Mouse (Mus musculus) heart, postnatal 0 days (tissue): ENCODE measurements around the gene Tprgl. TPM values are rescaled to one million over a fixed set of nuclear protein-coding genes. Genes with fewer than 3 reads are reported as not detected.

Experiments
- ATAC-seq: fragments of 200-750 bp; cut with Nextera tagmentation; 2 replicates; pipeline ENCODE4 v1.8.0; 2017; ENCODE audit warnings: low read depth, moderate number of reproducible peaks, moderate library complexity; ENCODE audit not compliant: insufficient read depth
- DNase-seq: peaks from one replicate; pipeline ENCODE4 v3.0.0-alpha.2; 2016; ENCODE audit warnings: low spot score
- H3K27ac ChIP-seq: fragments of 300-500 bp; sonication (generic); 2 replicates; pipeline ENCODE4 v1.5.1; 2014; ENCODE audit warnings: low read depth, mild to moderate bottlenecking
- H3K27me3 ChIP-seq: fragments of 300-500 bp; sonication (generic); 2 replicates; pipeline ENCODE4 v1.6.1; 2014; ENCODE audit warnings: low read length, mixed read lengths; ENCODE audit not compliant: control insufficient read depth, insufficient read depth
- H3K36me3 ChIP-seq: fragments of 300-500 bp; sonication (generic); replicated peaks from 2 replicates; pipeline ENCODE4 v1.6.1; 2014; ENCODE audit warnings: low read length, mixed read lengths; ENCODE audit not compliant: control insufficient read depth, insufficient read depth
- H3K4me1 ChIP-seq: fragments of 300-500 bp; sonication (generic); 2 replicates; pipeline ENCODE4 v1.6.1; 2014; ENCODE audit warnings: antibody characterized with exemption; ENCODE audit not compliant: control insufficient read depth, insufficient read depth
- H3K4me2 ChIP-seq: fragments of 300-500 bp; sonication (generic); 2 replicates; pipeline ENCODE4 v1.6.1; 2014; ENCODE audit warnings: low read depth, mild to moderate bottlenecking, low read length, moderate library complexity
- H3K4me3 ChIP-seq: fragments of 300-500 bp; sonication (generic); 2 replicates; pipeline ENCODE4 v1.5.1; 2014; ENCODE audit warnings: low read depth, low read length
- H3K9ac ChIP-seq: fragments of 300-500 bp; sonication (generic); replicated peaks from 2 replicates; pipeline ENCODE4 v1.6.1; 2014; ENCODE audit warnings: low read depth, low read length, mixed read lengths
- H3K9me3 ChIP-seq: fragments of 300-500 bp; sonication (generic); replicated peaks from 2 replicates; pipeline ENCODE4 v1.6.1; 2016; ENCODE audit warnings: low read length; ENCODE audit not compliant: control insufficient read depth
- CTCF ChIP-seq: IDR thresholded peaks from 2 replicates; pipeline ENCODE4 v1.5.1; 2016; ENCODE audit warnings: antibody characterized with exemption, control low read depth, low read depth
- EP300 ChIP-seq: IDR thresholded peaks from 2 replicates; pipeline ENCODE4 v1.6.1; 2016; ENCODE audit warnings: antibody characterized with exemption, low read depth
- WGBS: fragments of 180-500 bp; shearing (Covaris S2); extraction: QIAGEN DNeasy Blood & Tissue Kit; methylation state at CpG from one replicate; pipeline ENCODE4 v1.1.7; 2014; 5-methylcytosine and 5-hydroxymethylcytosine counted together
- polyA plus RNA-seq: library from polyadenylated mRNA; unstranded; fragments of >200 nt; fragmentation: Nextera tagmentation; extraction: Ambion mirVana; gene quantifications from 2 replicates; pipeline ENCODE4 v1.2.1, GENCODE M21; 2015
- total RNA-seq: library from RNA; depleted of rRNA; stranded (reverse); fragments of >200 nt; gene quantifications from 2 replicates; pipeline ENCODE4 v1.2.3, GENCODE M21; 2014; ENCODE audit warnings: low replicate concordance

Gene Tprgl
- total and polyA plus RNA-seq, 2 experiments from 2014 or later, result 116 to 123 TPM

DNA sequence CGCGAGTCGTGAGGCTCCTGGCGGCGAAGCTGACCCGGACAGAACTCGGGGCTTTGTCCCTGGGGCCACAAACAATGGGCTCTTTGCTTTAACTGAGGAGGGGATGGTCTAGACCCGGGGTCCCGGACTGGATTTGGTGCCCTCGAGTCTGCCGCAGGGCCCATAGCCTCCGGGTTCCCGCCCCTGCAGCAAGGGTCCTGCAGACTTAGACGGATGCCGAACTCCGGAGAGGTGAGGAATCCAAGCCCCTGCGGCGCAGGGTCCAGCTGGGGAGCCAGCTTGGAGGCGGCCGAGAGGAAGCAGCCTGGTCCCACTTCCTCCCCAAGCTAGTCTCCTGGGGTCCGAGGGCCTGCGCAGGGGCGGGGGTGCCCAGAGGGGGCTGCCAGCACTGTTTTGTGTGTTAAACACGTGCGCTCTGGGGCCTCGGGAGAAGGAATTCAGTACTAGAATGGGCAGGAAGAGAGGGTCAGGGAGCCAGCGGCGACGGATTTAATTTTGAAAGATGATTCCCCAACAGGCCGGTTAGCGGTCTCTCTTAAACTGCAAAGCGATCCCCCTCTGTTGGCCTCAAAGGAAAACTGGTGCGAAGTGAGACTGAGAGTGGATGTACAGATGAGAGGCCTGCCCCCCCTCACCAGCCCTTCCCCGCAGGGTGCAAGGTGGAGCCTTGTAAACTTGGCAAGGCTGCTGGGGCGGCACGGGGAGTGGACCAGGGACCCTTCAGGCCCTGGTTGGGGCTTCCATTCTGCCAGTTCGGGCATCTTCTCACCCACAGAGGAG, 10.9 kb upstream of the Tprgl start:
- DNase-seq (no peak), ATAC-seq (no peak)
- peak overlapping the region; percentile 71 for H3K4me2 ChIP-seq
- no peak overlapping the region for H3K27ac ChIP-seq
- no peak for TF ChIP-seq EP300
- no peak for TF ChIP-seq CTCF
- H3K4me1 ChIP-seq, result no peaks in the 10 kb centered on the region
- peaks cover 53% of the 10 kb centered on the region for H3K27me3 ChIP-seq
- peak overlapping the region; percentile 53 for H3K4me3 ChIP-seq
- H3K9ac ChIP-seq, result no peak overlapping the region
- H3K36me3 ChIP-seq, result no peaks in the 10 kb centered on the region
- WGBS, result 2% methylated on average over 37 of the region's 37 CpGs
- H3K9me3 ChIP-seq, result no peaks in the 10 kb centered on the region

GRCm38 (mm10) chr4:154170506-154171150, 10.2 kb upstream of the Tprgl start, which contains the start of gene Megf6:
Gene Megf6, plus strand, starts transcription at chr4:154170730.
- Histone ChIP-seq H3K36me3 (no peaks in the 10 kb centered on the region), H3K4me1 (no peaks in the 10 kb centered on the region), H3K4me3 (peak within 1 kb of the TSS; percentile 53), H3K27ac (no peak within 1 kb of the TSS), H3K9me3 (no peaks in the 10 kb centered on the region), H3K9ac (no peak within 1 kb of the TSS), H3K27me3 (peaks cover 53% of the 10 kb centered on the region), H3K4me2 (peak within 1 kb of the TSS; percentile 71)
- ATAC-seq (peak; percentile 70), DNase-seq (no peak)
- WGBS, result 0% methylated on average over 54 of the region's 61 CpGs
- no peak for TF ChIP-seq CTCF
- no peak for TF ChIP-seq EP300

GRCm38 (mm10) chr4:154170021-154170420, 9.6 kb upstream of the Tprgl start:
- 1% methylated on average over 15 of the region's 15 CpGs for WGBS
- no peak for ATAC-seq

DNA sequence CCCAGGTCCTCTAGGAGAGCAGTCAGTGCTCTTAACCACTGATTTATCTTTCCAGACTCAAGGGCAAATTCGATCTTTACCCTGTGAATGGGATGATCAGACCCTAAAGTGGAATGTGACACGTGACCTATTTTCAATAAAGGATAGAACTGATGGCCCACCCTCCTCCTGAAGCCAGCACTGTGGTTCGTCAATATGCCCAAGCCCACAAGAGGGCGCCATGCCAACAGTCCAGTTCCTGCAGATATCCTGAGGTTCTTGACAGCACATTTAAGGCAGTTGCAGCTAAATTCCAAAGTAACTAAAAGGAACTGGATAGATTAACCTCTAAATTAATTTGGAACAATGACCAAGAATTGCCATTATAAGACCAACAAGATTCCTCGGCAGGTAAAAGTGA, 6.6 kb upstream of the Tprgl start:
- H3K9ac ChIP-seq, result no peak overlapping the region
- no peak overlapping the region for H3K27ac ChIP-seq
- H3K27me3 ChIP-seq, result peaks cover 37% of the 10 kb centered on the region
- TF ChIP-seq CTCF (peak; percentile 71), EP300 (no peak)
- no peaks in the 10 kb centered on the region for H3K9me3 ChIP-seq
- no peaks in the 10 kb centered on the region for H3K36me3 ChIP-seq
- H3K4me2 ChIP-seq, result no peak overlapping the region
- no peak overlapping the region for H3K4me3 ChIP-seq
- ATAC-seq (no peak), DNase-seq (no peak)
- WGBS, result 22% methylated on average over 5 of the region's 5 CpGs
- H3K4me1 ChIP-seq, result no peaks in the 10 kb centered on the region

More at GRCm38 (mm10) chr4:154170021-154170420, 9.6 kb upstream of the Tprgl start:
- H3K9me3 ChIP-seq, result no peaks in the 10 kb centered on the region
- DNase-seq, result no peak
- H3K27me3 ChIP-seq, result peaks cover 53% of the 10 kb centered on the region
- H3K4me1 ChIP-seq, result no peaks in the 10 kb centered on the region
- peak overlapping the region; percentile 53 for H3K4me3 ChIP-seq
- H3K27ac ChIP-seq, result no peak overlapping the region
- TF ChIP-seq EP300, result no peak
- no peak for TF ChIP-seq CTCF
- no peak overlapping the region for H3K9ac ChIP-seq
- H3K4me2 ChIP-seq, result peak overlapping the region; percentile 71
- H3K36me3 ChIP-seq, result no peaks in the 10 kb centered on the region

- no peaks in the 10 kb centered on the region for H3K9me3 ChIP-seq
- H3K36me3 ChIP-seq, result peaks cover 4% of the 10 kb centered on the region
- no peak overlapping the region for H3K4me2 ChIP-seq
- H3K27ac ChIP-seq, result no peak overlapping the region
- no peaks in the 10 kb centered on the region for H3K27me3 ChIP-seq
- H3K9ac ChIP-seq, result no peak overlapping the region
- DNase-seq (peak; percentile 61), ATAC-seq (no peak)
- TF ChIP-seq EP300 (no peak), CTCF (peak; percentile 88)
- H3K4me3 ChIP-seq, result no peak overlapping the region
- 13% methylated on average over 7 of the region's 7 CpGs for WGBS
- H3K4me1 ChIP-seq, result peaks cover 15% of the 10 kb centered on the region
Measured at GRCm38 (mm10) chr4:154163296-154163695, 2.8 kb upstream of the Tprgl start.
